Mouse (Mus musculus) stomach, postnatal 0 days (tissue): ENCODE measurements at regions not wholly inside any gene's neighbourhood (a gene's known extent, or its start where the extent isn't known, plus 50 kb on each side); places are given as distances from the start of the nearest gene placed in this dataset.

Source experiments
- ATAC-seq: fragments of 200-750 bp; cut with Nextera tagmentation; 2 replicates; pipeline ENCODE4 v1.8.0; 2017; ENCODE audit not compliant: low FRiP score, low TSS enrichment
- DNase-seq: peaks from one replicate; pipeline ENCODE4 v3.0.0-alpha.2; 2016; ENCODE audit warnings: low spot score
- H3K27ac ChIP-seq: fragments of 300-500 bp; sonication (generic); replicated peaks from 2 replicates; pipeline ENCODE4 v1.5.1; 2014; ENCODE audit warnings: mild to moderate bottlenecking, control low read depth
- H3K27me3 ChIP-seq: fragments of 300-500 bp; sonication (generic); 2 replicates; pipeline ENCODE4 v1.6.1; 2014; ENCODE audit warnings: low read length; ENCODE audit not compliant: control insufficient read depth, insufficient read depth
- H3K36me3 ChIP-seq: fragments of 300-500 bp; sonication (generic); 2 replicates; pipeline ENCODE4 v1.6.1; 2014; ENCODE audit warnings: low read length, mixed read lengths; ENCODE audit not compliant: control insufficient read depth, insufficient read depth
- H3K4me1 ChIP-seq: fragments of 300-500 bp; sonication (generic); replicated peaks from 2 replicates; pipeline ENCODE4 v1.6.1; 2014; ENCODE audit warnings: antibody characterized with exemption; ENCODE audit not compliant: control insufficient read depth, insufficient read depth
- H3K4me2 ChIP-seq: fragments of 300-500 bp; sonication (generic); replicated peaks from 2 replicates; pipeline ENCODE4 v1.6.1; 2014; ENCODE audit warnings: low read depth, mild to moderate bottlenecking, control low read depth, moderate library complexity
- H3K4me3 ChIP-seq: fragments of 300-500 bp; sonication (generic); 2 replicates; pipeline ENCODE4 v1.5.1; 2014; ENCODE audit warnings: low read depth, low read length, control low read depth
- H3K9ac ChIP-seq: fragments of 300-500 bp; sonication (generic); 2 replicates; pipeline ENCODE4 v1.6.1; 2014; ENCODE audit warnings: mild to moderate bottlenecking, low read length, control low read depth, mixed read lengths
- H3K9me3 ChIP-seq: fragments of 300-500 bp; sonication (generic); 2 replicates; pipeline ENCODE4 v1.6.1; 2016; ENCODE audit warnings: low read length; ENCODE audit not compliant: control insufficient read depth
- CTCF ChIP-seq: IDR thresholded peaks from 2 replicates; pipeline ENCODE4 v1.5.1; 2016; ENCODE audit warnings: antibody characterized with exemption, low read depth, mild to moderate bottlenecking, moderate library complexity
- EP300 ChIP-seq: optimal IDR thresholded peaks from 2 replicates; pipeline ENCODE3; 2016; ENCODE audit warnings: antibody characterized with exemption
- WGBS: fragments of 180-500 bp; shearing (Covaris S2); extraction: QIAGEN DNeasy Blood & Tissue Kit; methylation state at CpG from one replicate; pipeline ENCODE4 v1.1.7; 2014; 5-methylcytosine and 5-hydroxymethylcytosine counted together

DNA sequence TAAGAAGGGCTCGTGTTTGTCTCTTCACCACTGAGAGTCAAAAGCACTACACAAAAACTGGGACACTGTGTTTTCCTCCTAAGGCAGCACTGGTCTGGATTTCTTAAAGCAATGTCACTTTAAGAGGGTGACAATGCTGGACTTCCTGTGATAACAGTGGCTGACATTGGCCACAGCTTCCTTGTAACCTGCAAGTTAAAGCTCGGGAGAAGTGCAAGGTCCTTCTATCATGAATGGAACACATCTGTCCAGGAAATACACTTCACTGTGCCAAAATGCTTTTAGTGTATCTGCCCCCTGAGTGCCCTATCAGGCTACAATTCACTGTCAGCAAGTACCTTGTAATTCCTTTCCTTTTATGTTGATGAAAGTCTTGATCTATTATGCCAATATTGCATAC lies 448.0 kb upstream of the Mef2c start:
- Histone ChIP-seq H3K9me3 (no peaks in the 10 kb centered on the region), H3K9ac (no peak overlapping the region), H3K27me3 (no peaks in the 10 kb centered on the region), H3K36me3 (no peaks in the 10 kb centered on the region), H3K27ac (no peak overlapping the region), H3K4me2 (no peak overlapping the region), H3K4me1 (no peaks in the 10 kb centered on the region), H3K4me3 (no peak overlapping the region)
- ATAC-seq = no peak
- TF ChIP-seq EP300 (no peak), CTCF (no peak)
- 42% methylated on average over 2 of the region's 2 CpGs for WGBS
- no peak for DNase-seq

DNA sequence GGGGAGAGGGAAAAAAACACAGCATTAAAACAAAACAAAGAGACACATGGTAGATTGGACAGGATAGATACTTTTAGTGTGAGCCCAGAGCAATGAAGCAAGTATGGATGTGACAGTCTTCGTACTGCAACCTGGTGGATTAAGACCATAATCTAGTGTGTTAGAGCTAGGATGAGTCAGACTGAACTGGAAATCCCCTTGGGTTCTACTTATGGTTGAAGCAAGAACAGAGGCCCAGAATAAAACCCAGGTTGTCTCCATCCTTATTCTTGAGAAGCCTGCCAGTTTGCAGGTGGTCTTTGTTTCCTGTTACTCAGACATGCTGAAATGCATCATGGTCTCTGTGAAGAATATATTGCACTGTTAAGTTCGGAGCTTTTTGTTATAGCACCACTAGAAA lies 447.4 kb upstream of the Mef2c start:
- Histone ChIP-seq H3K4me1 (no peaks in the 10 kb centered on the region), H3K9ac (no peak overlapping the region), H3K4me2 (no peak overlapping the region), H3K27ac (no peak overlapping the region), H3K27me3 (no peaks in the 10 kb centered on the region), H3K36me3 (no peaks in the 10 kb centered on the region), H3K4me3 (no peak overlapping the region), H3K9me3 (no peaks in the 10 kb centered on the region)
- TF ChIP-seq EP300 (no peak), CTCF (no peak)
- no peak for DNase-seq
- ATAC-seq = no peak
- WGBS = 71% methylated on average over 2 of the region's 2 CpGs

DNA sequence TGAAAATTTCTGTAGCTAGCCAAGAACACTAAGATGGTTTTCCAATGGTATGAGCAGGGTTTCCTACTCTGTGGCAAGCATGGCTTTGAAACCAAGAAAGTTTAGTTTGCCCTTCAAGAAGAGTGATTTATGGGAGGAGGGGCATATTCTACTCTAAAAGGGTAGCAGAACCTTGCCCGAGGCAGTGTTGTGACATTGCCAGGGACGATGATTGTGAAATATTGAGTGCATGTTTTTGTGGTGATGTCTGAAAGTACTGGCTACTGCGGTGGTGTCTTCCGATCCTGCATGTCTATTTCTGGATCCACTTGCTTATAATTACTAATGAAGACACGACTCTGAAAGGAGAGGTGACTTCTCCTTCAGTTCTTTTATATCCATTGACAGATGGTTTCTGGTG lies 439.1 kb upstream of the Mef2c start:
- ATAC-seq (no peak), DNase-seq (no peak)
- Histone ChIP-seq H3K27me3 (no peaks in the 10 kb centered on the region), H3K27ac (no peak overlapping the region), H3K9ac (no peak overlapping the region), H3K4me2 (no peak overlapping the region), H3K4me3 (no peak overlapping the region), H3K9me3 (no peaks in the 10 kb centered on the region), H3K36me3 (no peaks in the 10 kb centered on the region), H3K4me1 (no peaks in the 10 kb centered on the region)
- 43% methylated on average over 5 of the region's 5 CpGs for WGBS
- TF ChIP-seq CTCF (no peak), EP300 (no peak)

DNA sequence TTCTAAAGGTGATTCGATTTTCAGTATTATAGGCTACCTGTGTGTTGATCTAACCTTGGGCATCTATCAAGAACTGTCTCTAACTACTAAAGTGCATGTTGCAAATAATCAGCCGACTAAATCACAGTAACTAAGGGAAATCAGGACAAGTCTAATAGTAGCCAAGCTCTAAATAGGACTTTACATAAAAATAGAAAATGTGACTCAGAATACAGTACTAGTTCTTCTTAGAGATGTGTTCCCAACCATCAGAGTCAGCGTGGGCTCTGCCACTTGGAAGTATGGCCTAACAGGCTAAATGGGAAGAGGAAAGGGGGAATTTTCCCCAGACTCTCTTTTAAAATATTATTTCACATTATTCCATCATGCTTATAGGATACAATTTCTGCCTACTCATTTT lies 438.6 kb upstream of the Mef2c start:
- Histone ChIP-seq H3K27ac (no peak overlapping the region), H3K36me3 (no peaks in the 10 kb centered on the region), H3K27me3 (no peaks in the 10 kb centered on the region), H3K4me3 (no peak overlapping the region), H3K9me3 (no peaks in the 10 kb centered on the region), H3K9ac (no peak overlapping the region), H3K4me1 (no peaks in the 10 kb centered on the region), H3K4me2 (no peak overlapping the region)
- TF ChIP-seq CTCF = no peak
- TF ChIP-seq EP300 = no peak
- no peak for DNase-seq
- WGBS = 84% methylated on average over 3 of the region's 3 CpGs
- ATAC-seq = no peak

DNA sequence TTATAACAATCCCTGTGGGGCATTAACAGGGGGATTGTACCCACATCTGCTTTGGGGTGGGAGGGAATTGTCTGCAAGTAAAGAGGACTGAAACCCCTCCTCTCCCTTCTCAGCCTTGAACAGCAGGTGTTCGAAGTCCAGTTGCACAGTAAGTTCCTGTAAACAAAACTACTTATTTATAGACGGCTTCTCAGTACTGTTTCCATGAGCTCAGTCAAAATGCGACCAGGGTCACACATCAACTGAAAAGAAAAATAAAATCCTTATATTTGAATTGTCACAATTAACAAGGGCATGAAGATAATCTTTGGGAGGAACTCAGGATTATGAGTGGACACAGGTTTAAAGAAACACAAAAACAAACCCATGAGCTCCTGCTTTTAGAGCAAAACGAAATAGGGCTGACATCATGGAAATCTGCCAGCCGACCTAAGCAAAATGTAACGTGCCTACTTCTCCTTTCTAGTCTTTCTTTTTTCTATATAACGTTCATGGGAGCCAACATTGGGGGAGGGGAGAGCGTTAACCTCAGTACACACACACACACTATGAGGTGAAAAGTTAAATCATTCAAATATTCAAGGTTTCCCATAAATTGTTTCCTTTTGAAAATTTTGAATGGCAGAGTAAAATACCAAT lies 437.6 kb upstream of the Mef2c start:
- 41% methylated on average over 8 of the region's 8 CpGs for WGBS

DNA sequence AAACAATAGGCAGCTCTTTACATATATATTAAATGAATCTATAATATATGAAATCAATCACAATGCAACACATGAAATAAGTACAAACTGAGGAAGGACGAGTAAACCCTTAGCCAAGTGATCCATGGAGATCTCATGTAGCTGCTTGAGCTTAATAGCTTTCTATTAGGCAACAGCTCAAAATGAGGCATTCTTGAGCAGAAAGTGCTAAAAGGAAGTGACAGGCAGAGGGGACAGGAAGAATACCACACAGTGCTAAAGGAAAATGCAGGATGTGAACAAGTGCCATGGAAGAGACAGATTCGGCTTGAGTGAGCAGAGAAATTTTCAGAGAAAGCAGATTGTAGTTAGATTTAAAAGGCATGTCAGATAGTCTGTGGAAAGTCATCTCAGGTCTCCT lies 436.3 kb upstream of the Mef2c start:
- TF ChIP-seq EP300 (no peak), CTCF (no peak)
- H3K27me3 ChIP-seq = no peaks in the 10 kb centered on the region
- no peaks in the 10 kb centered on the region for H3K36me3 ChIP-seq
- H3K4me1 ChIP-seq = no peaks in the 10 kb centered on the region
- H3K4me3 ChIP-seq = no peak overlapping the region
- DNase-seq = no peak
- WGBS = 80% methylated on average over 2 of the region's 2 CpGs
- ATAC-seq = no peak
- H3K9ac ChIP-seq = no peak overlapping the region
- no peak overlapping the region for H3K4me2 ChIP-seq
- H3K27ac ChIP-seq = no peak overlapping the region
- no peaks in the 10 kb centered on the region for H3K9me3 ChIP-seq

More for the DNA sequence above, 437.6 kb upstream of the Mef2c start:
- TF ChIP-seq CTCF (no peak), EP300 (no peak)
- ATAC-seq (no peak), DNase-seq (no peak)
- H3K27me3 ChIP-seq = no peaks in the 10 kb centered on the region
- H3K9ac ChIP-seq = no peak overlapping the region
- no peak overlapping the region for H3K27ac ChIP-seq
- no peak overlapping the region for H3K4me3 ChIP-seq
- H3K9me3 ChIP-seq = no peaks in the 10 kb centered on the region
- H3K36me3 ChIP-seq = no peaks in the 10 kb centered on the region
- no peaks in the 10 kb centered on the region for H3K4me1 ChIP-seq
- no peak overlapping the region for H3K4me2 ChIP-seq
